Mouse (Mus musculus): ENCODE results near the gene Dazap1.
A peak's percentile ranks its signal among the peaks of the same experiment; 100 is the strongest.
"Not testable (repeated sequence)": the region's sequence is repeated elsewhere in the genome, so short reads cannot be mapped to it uniquely, and the experiment has no call there.

Dazap1 gene

GRCm38 (mm10) chr10:80260642-80261584, at the start of gene Dazap1, which contains the start of gene Gamt:
Gene Dazap1 (plus strand): TSS chr10:80261486.
Gene Gamt (minus strand): TSS chr10:80261012.
- peak; percentile 98 for DNase-seq (ENCODE audit: low spot score)

- not testable (repeated sequence) for DNase-seq (ENCODE audit: low spot score)
Observed at GRCm38 (mm10) chr10:80211547-80212103, 49.7 kb upstream of the Dazap1 start.

- DNase-seq (ENCODE audit: low spot score), result peak; percentile 39
Observed at GRCm38 (mm10) chr10:80215048-80215772, 46.1 kb upstream of the Dazap1 start.

GRCm38 (mm10) chr10:80220676-80221075, 40.6 kb upstream of the Dazap1 start:
- DNase-seq (ENCODE audit: low spot score), result no peak

- not testable (repeated sequence) for DNase-seq (ENCODE audit: low spot score)
Observed at GRCm38 (mm10) chr10:80223137-80223536, 38.1 kb upstream of the Dazap1 start.

GRCm38 (mm10) chr10:80226071-80226415, 35.2 kb upstream of the Dazap1 start:
- no peak for DNase-seq (ENCODE audit: low spot score)

- peak; percentile 100 for DNase-seq (ENCODE audit: low spot score)
Observed at GRCm38 (mm10) chr10:80226416-80227165, 34.7 kb upstream of the Dazap1 start, which contains the start of gene Mum1. Gene Mum1 (plus strand): TSS chr10:80226434.

- no peak for DNase-seq (ENCODE audit: low spot score)
Observed at GRCm38 (mm10) chr10:80227166-80227539, 34.1 kb upstream of the Dazap1 start.

- no peak for DNase-seq (ENCODE audit: low spot score)
Observed at GRCm38 (mm10) chr10:80227877-80228775, 33.2 kb upstream of the Dazap1 start.

- DNase-seq (ENCODE audit: low spot score), result no peak
Observed at GRCm38 (mm10) chr10:80236145-80236825, 25.0 kb upstream of the Dazap1 start.

- DNase-seq (ENCODE audit: low spot score), result no peak
Observed at GRCm38 (mm10) chr10:80237020-80237419, 24.3 kb upstream of the Dazap1 start.

GRCm38 (mm10) chr10:80238306-80238705, 23.0 kb upstream of the Dazap1 start:
- no peak for DNase-seq (ENCODE audit: low spot score)

- DNase-seq (ENCODE audit: low spot score), result no peak
Observed at GRCm38 (mm10) chr10:80239791-80240190, 21.5 kb upstream of the Dazap1 start.

- no peak for DNase-seq (ENCODE audit: low spot score)
Observed at GRCm38 (mm10) chr10:80242088-80242487, 19.2 kb upstream of the Dazap1 start.

- no peak for DNase-seq (ENCODE audit: low spot score)
Observed at GRCm38 (mm10) chr10:80242607-80243006, 18.7 kb upstream of the Dazap1 start.

GRCm38 (mm10) chr10:80244791-80245399, 16.4 kb upstream of the Dazap1 start:
- peak; percentile 70 for DNase-seq (ENCODE audit: low spot score)

- DNase-seq (ENCODE audit: low spot score), result peak; percentile 95
Observed at GRCm38 (mm10) chr10:80245600-80245999, 15.7 kb upstream of the Dazap1 start.

- DNase-seq (ENCODE audit: low spot score), result peak; percentile 56
Observed at GRCm38 (mm10) chr10:80247849-80248248, 13.4 kb upstream of the Dazap1 start.

GRCm38 (mm10) chr10:80248437-80248836, 12.8 kb upstream of the Dazap1 start:
- DNase-seq (ENCODE audit: low spot score), result not testable (repeated sequence)
